Mouse (Mus musculus): ENCODE measurements at regions not wholly inside any gene's neighbourhood (a gene's known extent, or its start where the extent isn't known, plus 50 kb on each side); places are given as distances from the start of the nearest gene placed in this dataset.
A peak's percentile ranks its signal among the peaks of the same experiment; 100 is the strongest.

DNA sequence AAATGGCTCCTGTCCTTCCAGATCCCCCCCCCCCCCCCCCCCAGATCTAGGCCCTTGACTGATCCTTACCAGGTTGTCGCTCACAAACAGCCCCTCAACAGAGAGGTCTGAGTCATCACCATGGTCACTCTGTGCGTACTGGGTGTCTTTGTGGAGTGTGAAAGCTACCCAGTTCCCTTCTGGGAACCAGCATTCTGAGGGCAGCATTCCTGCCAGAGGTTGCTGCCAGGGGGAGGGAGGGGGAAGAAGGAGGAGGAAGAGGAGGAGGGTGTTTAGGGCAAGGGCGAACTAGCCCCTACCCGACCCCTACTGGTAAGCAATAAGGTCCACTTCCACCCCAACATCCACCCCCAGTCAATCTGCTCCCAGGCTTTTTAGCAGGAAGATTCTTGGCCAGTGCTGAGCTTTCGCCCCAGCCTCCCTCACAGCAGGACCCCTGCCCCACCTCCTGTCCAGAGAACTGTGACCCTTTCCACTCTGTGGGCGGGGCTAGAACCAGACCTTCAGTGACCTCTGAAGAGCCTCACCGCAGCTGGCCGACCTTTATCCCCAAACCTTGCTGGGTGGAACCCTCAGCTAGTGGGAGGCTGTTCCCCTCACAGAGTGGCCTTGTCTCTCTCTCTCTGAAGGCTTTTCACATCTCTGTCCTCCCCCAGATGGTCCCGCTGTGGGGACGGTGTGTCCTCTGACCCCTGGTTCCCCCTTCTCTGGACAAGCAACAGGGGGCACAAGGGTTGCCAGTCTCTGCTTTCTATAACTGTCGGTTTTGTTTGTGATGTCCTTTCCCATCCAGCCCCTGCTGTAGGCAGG is 202.2 kb upstream of the Sfswap start:
- no peaks in the 10 kb centered on the region for H3K27me3 ChIP-seq (replicated peaks; ENCODE audit: control insufficient read depth, insufficient read depth, low read length)
- no peaks in the 10 kb centered on the region for H3K36me3 ChIP-seq (ENCODE audit: control insufficient read depth, insufficient read depth, low read length)
- H3K4me3 ChIP-seq (ENCODE audit: insufficient read depth, low read depth, low read length): no peak overlapping the region
- no peaks in the 10 kb centered on the region; the same call in 1 of the 2 replicates for H3K4me1 ChIP-seq (ENCODE audit: control insufficient read depth, insufficient read depth, low read length)
- TF ChIP-seq CTCF (conservative IDR thresholded peaks at IDR 0.05; ENCODE audit: insufficient read depth, insufficient read length, low read depth, low read length) (no peak), POLR2A (IDR thresholded peaks at IDR 0.05; ENCODE audit: low read depth, low read length) (no peak)
- 0 out of 2 replicates have a peak overlapping the region, but pooled peaks have one; percentile 2 for H3K27ac ChIP-seq (ENCODE audit: insufficient read depth, low read depth, low read length)
- peak; percentile 4 for DNase-seq
- WGBS: 17% methylated on average over 11 of the region's 11 CpGs

DNA sequence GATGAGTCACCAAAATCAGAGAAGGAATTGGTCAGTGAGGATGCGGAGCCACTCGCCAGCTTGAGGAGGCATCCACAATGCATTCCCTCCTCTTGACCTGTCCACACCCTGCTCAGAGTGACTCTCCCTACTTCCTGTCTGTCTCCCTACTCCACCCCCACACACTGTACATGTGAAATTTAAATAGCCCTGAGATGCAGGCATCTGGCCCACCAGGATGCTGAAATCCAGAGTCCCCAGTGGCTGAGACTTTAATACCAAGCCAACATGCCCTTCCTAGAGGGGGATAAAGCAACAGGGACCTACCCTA is 201.6 kb upstream of the Sfswap start:
- Histone ChIP-seq H3K4me1 (ENCODE audit: control insufficient read depth, insufficient read depth, low read length) (no peaks in the 10 kb centered on the region), H3K27ac (ENCODE audit: insufficient read depth, low read depth, low read length) (no peak overlapping the region), H3K4me3 (ENCODE audit: insufficient read depth, low read depth, low read length) (no peak overlapping the region), H3K36me3 (ENCODE audit: control insufficient read depth, insufficient read depth, low read length) (no peaks in the 10 kb centered on the region), H3K27me3 (replicated peaks; ENCODE audit: control insufficient read depth, insufficient read depth, low read length) (no peaks in the 10 kb centered on the region)
- DNase-seq: peak; percentile 31
- 32% methylated on average over 2 of the region's 2 CpGs for WGBS
- TF ChIP-seq CTCF (conservative IDR thresholded peaks at IDR 0.05; ENCODE audit: insufficient read depth, insufficient read length, low read depth, low read length) (no peak), POLR2A (IDR thresholded peaks at IDR 0.05; ENCODE audit: low read depth, low read length) (no peak)

DNA sequence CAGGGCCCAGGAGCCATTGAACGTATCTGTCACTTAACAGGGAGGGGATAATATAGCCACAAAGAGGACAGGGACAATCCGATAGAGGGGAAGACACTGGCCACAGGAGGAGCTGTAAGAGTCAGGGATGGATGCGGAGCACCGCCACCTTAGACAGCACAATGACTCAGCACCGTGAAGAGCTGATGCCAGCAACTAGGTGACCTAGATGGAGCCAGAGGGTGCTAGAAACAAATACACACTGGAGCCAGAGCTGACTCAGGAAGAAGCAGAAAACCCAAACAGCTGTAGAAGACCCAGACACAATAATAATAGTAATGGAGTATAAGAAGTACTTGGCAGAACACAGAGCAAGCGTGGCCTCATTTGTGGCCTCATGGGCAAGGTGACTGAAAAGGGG is 200.6 kb upstream of the Sfswap start:
- Histone ChIP-seq H3K27ac (ENCODE audit: insufficient read depth, low read depth, low read length) (no peak overlapping the region), H3K4me1 (ENCODE audit: control insufficient read depth, insufficient read depth, low read length) (no peaks in the 10 kb centered on the region), H3K27me3 (replicated peaks; ENCODE audit: control insufficient read depth, insufficient read depth, low read length) (no peaks in the 10 kb centered on the region), H3K4me3 (ENCODE audit: insufficient read depth, low read depth, low read length) (no peak overlapping the region), H3K36me3 (ENCODE audit: control insufficient read depth, insufficient read depth, low read length) (no peaks in the 10 kb centered on the region)
- 83% methylated on average over 6 of the region's 6 CpGs for whole genome bisulfite sequencing
- no peak for DNase-seq
- TF ChIP-seq POLR2A (IDR thresholded peaks at IDR 0.05; ENCODE audit: low read depth, low read length) (no peak), CTCF (conservative IDR thresholded peaks at IDR 0.05; ENCODE audit: insufficient read depth, insufficient read length, low read depth, low read length) (no peak)

DNA sequence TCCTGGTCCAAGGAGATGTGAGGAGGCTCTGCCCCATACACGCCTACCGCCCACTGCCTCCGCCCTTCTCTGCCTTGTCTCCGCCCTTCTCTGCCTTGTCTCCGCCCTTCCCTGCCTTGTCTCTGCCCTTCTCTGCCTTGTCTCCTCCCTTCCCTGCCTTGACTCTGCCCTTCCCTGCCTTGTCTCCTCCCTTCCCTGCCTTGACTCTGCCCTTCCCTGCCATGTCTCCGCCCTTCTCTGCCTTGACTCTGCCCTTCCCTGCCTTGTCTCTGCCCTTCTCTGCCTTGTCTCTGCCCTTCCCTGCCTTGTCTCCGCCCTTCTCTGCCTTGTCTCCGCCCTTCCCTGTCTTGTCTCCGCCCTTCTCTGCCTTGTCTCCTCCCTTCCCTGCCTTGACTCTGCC is 185.4 kb upstream of the Sfswap start:
- 75% methylated on average over 8 of the region's 9 CpGs for WGBS
- H3K27me3 ChIP-seq (replicated peaks; ENCODE audit: control insufficient read depth, insufficient read depth, low read length): no peaks in the 10 kb centered on the region
- no peak overlapping the region for H3K27ac ChIP-seq (ENCODE audit: insufficient read depth, low read depth, low read length)
- TF ChIP-seq CTCF (conservative IDR thresholded peaks at IDR 0.05; ENCODE audit: insufficient read depth, insufficient read length, low read depth, low read length) (no peak), POLR2A (IDR thresholded peaks at IDR 0.05; ENCODE audit: low read depth, low read length) (no peak)
- H3K4me1 ChIP-seq (ENCODE audit: control insufficient read depth, insufficient read depth, low read length): no peaks in the 10 kb centered on the region
- no peaks in the 10 kb centered on the region for H3K36me3 ChIP-seq (ENCODE audit: control insufficient read depth, insufficient read depth, low read length)
- H3K4me3 ChIP-seq (ENCODE audit: insufficient read depth, low read depth, low read length): no peak overlapping the region
- DNase-seq: no peak

- no peak for DNase-seq
- no peaks in the 10 kb centered on the region for H3K36me3 ChIP-seq (ENCODE audit: control insufficient read depth, insufficient read depth, low read length)
- no peak overlapping the region for H3K27ac ChIP-seq (ENCODE audit: insufficient read depth, low read depth, low read length)
- TF ChIP-seq CTCF (conservative IDR thresholded peaks at IDR 0.05; ENCODE audit: insufficient read depth, insufficient read length, low read depth, low read length): no peak
- no peak for TF ChIP-seq POLR2A (IDR thresholded peaks at IDR 0.05; ENCODE audit: low read depth, low read length)
- H3K4me1 ChIP-seq (ENCODE audit: control insufficient read depth, insufficient read depth, low read length): no peaks in the 10 kb centered on the region
- H3K4me3 ChIP-seq (ENCODE audit: insufficient read depth, low read depth, low read length): no peak overlapping the region
- no peaks in the 10 kb centered on the region for H3K27me3 ChIP-seq (replicated peaks; ENCODE audit: control insufficient read depth, insufficient read depth, low read length)
- WGBS: 17% methylated on average over 11 of the region's 11 CpGs
These were observed 169.9 kb upstream of the Sfswap start for GRCm38 (mm10) chr5:129331094-129331523.

DNA sequence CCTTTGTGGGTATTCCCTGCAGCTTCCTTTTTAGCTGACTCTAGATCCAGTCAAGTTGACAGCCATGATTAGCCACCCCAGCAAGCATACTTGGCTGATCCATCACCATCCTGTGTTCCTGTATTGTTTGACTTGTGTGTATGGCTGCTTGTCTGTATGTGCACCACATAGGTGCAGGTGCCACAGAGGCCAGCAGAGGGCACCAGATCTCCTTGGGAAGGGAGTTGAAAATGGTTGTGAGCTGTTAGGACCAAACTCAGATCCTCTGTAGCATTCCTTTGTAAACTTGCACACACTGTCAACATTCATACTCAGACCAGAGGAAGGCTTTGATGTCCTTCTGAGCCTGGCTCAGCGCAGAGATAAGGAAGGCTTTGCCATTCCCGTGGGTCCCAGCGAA is 169.0 kb upstream of the Sfswap start:
- H3K36me3 ChIP-seq (ENCODE audit: control insufficient read depth, insufficient read depth, low read length): no peaks in the 10 kb centered on the region
- H3K4me1 ChIP-seq (ENCODE audit: control insufficient read depth, insufficient read depth, low read length): no peaks in the 10 kb centered on the region
- no peak for DNase-seq
- no peak overlapping the region for H3K4me3 ChIP-seq (ENCODE audit: insufficient read depth, low read depth, low read length)
- 0 out of 2 replicates have a peak, but pooled peaks have one; percentile 8 for TF ChIP-seq CTCF (conservative IDR thresholded peaks at IDR 0.05; ENCODE audit: insufficient read depth, insufficient read length, low read depth, low read length)
- TF ChIP-seq POLR2A (IDR thresholded peaks at IDR 0.05; ENCODE audit: low read depth, low read length): no peak
- no peak overlapping the region for H3K27ac ChIP-seq (ENCODE audit: insufficient read depth, low read depth, low read length)
- 97% methylated on average over 3 of the region's 3 CpGs for WGBS
- H3K27me3 ChIP-seq (replicated peaks; ENCODE audit: control insufficient read depth, insufficient read depth, low read length): no peaks in the 10 kb centered on the region

DNA sequence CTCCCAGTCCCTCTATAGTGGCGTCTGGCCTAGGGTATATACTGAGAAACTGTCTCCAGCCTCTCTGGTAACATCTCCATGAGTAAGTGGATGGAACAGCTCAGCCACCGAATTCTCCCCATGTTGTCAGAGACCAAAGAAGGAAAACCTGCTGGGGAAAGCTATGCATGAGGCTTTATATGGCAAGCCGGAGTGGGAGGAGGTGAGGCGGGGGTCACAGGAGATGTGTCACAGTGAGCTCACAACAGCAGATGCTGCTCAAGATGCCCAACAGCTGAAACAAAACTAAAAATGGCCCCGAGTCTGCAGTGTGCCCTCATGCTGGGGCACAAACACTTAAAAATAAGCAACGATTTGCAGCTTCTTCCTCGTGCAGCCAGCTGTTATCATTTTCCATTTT is 162.5 kb upstream of the Sfswap start:
- Histone ChIP-seq H3K27ac (ENCODE audit: insufficient read depth, low read depth, low read length) (no peak overlapping the region), H3K4me3 (ENCODE audit: insufficient read depth, low read depth, low read length) (no peak overlapping the region), H3K36me3 (ENCODE audit: control insufficient read depth, insufficient read depth, low read length) (no peaks in the 10 kb centered on the region), H3K4me1 (ENCODE audit: control insufficient read depth, insufficient read depth, low read length) (no peaks in the 10 kb centered on the region), H3K27me3 (replicated peaks; ENCODE audit: control insufficient read depth, insufficient read depth, low read length) (no peaks in the 10 kb centered on the region)
- DNase-seq: no peak
- TF ChIP-seq CTCF (conservative IDR thresholded peaks at IDR 0.05; ENCODE audit: insufficient read depth, insufficient read length, low read depth, low read length) (no peak), POLR2A (IDR thresholded peaks at IDR 0.05; ENCODE audit: low read depth, low read length) (no peak)
- WGBS: 63% methylated on average over 7 of the region's 7 CpGs

Measured in kidney, adult 2 months (tissue).